Mouse (Mus musculus) lung, adult 2 months (tissue): ENCODE results near the gene Otub2.

Experiments
- CTCF ChIP-seq: fragments of 200-500 bp; IDR thresholded peaks from 2 replicates; pipeline ENCODE4 v1.5.1; 2011; ENCODE audit warnings: mild to moderate bottlenecking, low read length, control low read depth; ENCODE audit not compliant: insufficient read depth
- POLR2A ChIP-seq: fragments of 200-500 bp; IDR thresholded peaks from 2 replicates; pipeline ENCODE4 v1.6.1; 2011; ENCODE audit warnings: low read depth, mild to moderate bottlenecking, control low read depth, low read length, borderline replicate concordance; ENCODE audit errors: extremely low read depth

- TF ChIP-seq POLR2A, result no peak
- TF ChIP-seq CTCF, result no peak
Observed at GRCm38 (mm10) chr12:103347406-103347805, 41.1 kb upstream of the Otub2 start.
